Mouse (Mus musculus): ENCODE results near the gene Olfr373. TPM values are rescaled to one million over a fixed set of nuclear protein-coding genes. Genes with fewer than 3 reads are reported as not detected.
"Not testable (repeated sequence)": the region's sequence is repeated elsewhere in the genome, so short reads cannot be mapped to it uniquely, and the experiment has no call there.

Olfr373 gene
- polyA plus RNA-seq, 1 experiment from 2014 or later, result not detected

DNA sequence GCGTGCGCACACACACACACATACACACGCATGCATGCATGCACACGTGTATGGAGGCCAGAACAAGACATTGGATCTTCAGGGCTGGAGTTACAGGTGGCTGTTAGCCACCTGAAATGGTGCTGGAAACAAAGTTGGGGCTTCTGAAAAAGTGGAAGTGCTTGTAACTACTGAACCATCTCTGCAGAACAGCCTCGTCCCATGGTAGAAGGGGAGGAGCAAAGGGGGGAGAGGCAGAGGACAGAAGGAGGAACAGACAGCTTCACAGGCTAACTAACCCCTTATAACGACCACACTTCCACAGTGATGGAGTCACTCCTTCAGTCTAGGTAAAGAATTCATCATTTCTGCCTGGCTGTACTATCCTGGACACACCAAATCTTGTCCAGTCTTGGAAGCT, 27.9 kb downstream of the Olfr373 start:
- H3K4me2 ChIP-seq, result no peak overlapping the region
- H3K4me3 ChIP-seq, result no peak overlapping the region
- H3K9ac ChIP-seq, result no peak overlapping the region
- no peaks in the 10 kb centered on the region for H3K36me3 ChIP-seq
- H3K4me1 ChIP-seq (replicated peaks), result no peaks in the 10 kb centered on the region
- no peaks in the 10 kb centered on the region for H3K9me3 ChIP-seq (replicated peaks)
- no peak for ATAC-seq (ENCODE audit: insufficient number of reproducible peaks, low FRiP score)
- no peak overlapping the region for H3K27ac ChIP-seq (ENCODE audit: poor library complexity, severe bottlenecking)
- no peaks in the 10 kb centered on the region for H3K27me3 ChIP-seq (replicated peaks)
- WGBS, result 71% methylated on average over 6 of the region's 6 CpGs

DNA sequence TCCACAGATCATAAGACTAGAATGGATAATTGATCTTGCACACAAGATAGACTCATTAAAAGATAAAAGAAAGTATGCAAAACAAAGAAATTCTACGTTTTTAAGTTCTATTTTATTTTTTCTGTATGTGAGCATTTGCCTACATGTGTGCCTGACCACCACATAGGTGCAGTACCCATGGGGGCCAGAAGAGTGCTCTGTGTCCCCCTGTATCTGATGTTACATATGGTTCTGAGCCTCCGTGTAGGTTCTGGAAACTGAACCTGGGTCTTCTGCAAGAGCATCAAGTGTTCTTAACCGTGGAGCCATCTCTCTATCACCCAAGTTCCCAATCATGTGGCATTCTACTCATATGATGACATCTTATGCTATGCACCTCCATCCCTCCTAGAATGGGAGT, 29.5 kb downstream of the Olfr373 start:
- 65% methylated on average over 3 of the region's 3 CpGs for WGBS
- no peak overlapping the region for H3K9ac ChIP-seq
- no peak overlapping the region for H3K4me3 ChIP-seq
- H3K27me3 ChIP-seq (replicated peaks), result no peaks in the 10 kb centered on the region
- no peaks in the 10 kb centered on the region for H3K9me3 ChIP-seq (replicated peaks)
- H3K4me1 ChIP-seq (replicated peaks), result no peaks in the 10 kb centered on the region
- H3K27ac ChIP-seq (ENCODE audit: poor library complexity, severe bottlenecking), result no peak overlapping the region
- H3K4me2 ChIP-seq, result no peak overlapping the region
- no peak for ATAC-seq (ENCODE audit: insufficient number of reproducible peaks, low FRiP score)
- H3K36me3 ChIP-seq, result no peaks in the 10 kb centered on the region

- Histone ChIP-seq H3K9me3 (replicated peaks) (no peaks in the 10 kb centered on the region), H3K4me3 (no peak overlapping the region), H3K27me3 (replicated peaks) (no peaks in the 10 kb centered on the region), H3K27ac (ENCODE audit: poor library complexity, severe bottlenecking) (no peak overlapping the region), H3K4me2 (no peak overlapping the region), H3K36me3 (no peaks in the 10 kb centered on the region), H3K4me1 (replicated peaks) (no peaks in the 10 kb centered on the region), H3K9ac (no peak overlapping the region)
- no peak for ATAC-seq (ENCODE audit: insufficient number of reproducible peaks, low FRiP score)
- WGBS, result 82% methylated on average over 2 of the region's 2 CpGs
These were observed 32.2 kb downstream of the Olfr373 start for GRCm38 (mm10) chr8:72115202-72115601.

DNA sequence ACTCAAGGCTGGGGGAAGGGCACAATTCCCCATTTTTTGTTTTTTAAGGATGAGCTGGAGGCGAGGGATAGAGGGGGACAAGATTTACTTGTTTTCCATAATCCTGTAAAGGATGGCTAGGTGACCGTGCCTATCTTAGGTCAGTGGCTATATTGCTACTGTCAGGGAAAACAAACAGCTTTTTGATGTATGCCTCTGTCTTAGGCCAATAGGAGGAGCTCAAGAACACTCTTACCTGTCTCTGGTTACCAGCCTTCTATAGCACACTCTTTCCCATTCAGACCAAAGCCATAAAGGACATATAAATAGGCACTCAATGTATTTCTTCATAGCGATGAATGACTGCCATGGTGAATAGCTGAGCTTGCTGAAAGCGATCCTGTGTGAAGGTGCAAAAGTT, 35.6 kb downstream of the Olfr373 start:
- Histone ChIP-seq H3K36me3 (no peaks in the 10 kb centered on the region), H3K27ac (ENCODE audit: poor library complexity, severe bottlenecking) (no peak overlapping the region), H3K4me3 (no peak overlapping the region), H3K9me3 (replicated peaks) (no peaks in the 10 kb centered on the region), H3K4me1 (replicated peaks) (no peaks in the 10 kb centered on the region), H3K9ac (no peak overlapping the region), H3K27me3 (replicated peaks) (no peaks in the 10 kb centered on the region), H3K4me2 (no peak overlapping the region)
- 42% methylated on average over 4 of the region's 4 CpGs for WGBS
- no peak for ATAC-seq (ENCODE audit: insufficient number of reproducible peaks, low FRiP score)

DNA sequence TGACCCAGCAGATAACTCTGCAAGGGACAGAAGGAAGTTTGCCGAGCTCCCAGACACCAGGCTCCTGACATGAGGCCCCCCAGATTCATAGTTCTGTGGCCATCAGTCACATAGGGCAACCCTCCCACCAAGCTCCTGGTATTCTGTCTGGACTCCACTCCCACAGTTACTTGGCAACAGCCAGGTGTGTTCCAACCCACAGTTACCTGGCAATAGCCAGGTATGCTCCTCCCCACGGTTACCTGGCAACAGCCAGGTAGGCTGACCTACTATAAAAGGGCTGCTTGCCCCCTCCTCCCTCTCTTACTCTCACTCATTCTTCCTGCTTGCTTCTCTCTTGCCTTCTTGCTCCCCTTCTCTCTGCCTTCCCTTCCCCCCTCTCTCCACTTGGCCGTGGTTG, 38.5 kb downstream of the Olfr373 start:
- not testable (repeated sequence) for H3K27ac ChIP-seq (ENCODE audit: poor library complexity, severe bottlenecking); H3K9me3 ChIP-seq (replicated peaks); H3K27me3 ChIP-seq (replicated peaks); H3K4me3 ChIP-seq; H3K4me1 ChIP-seq (replicated peaks); ATAC-seq (ENCODE audit: insufficient number of reproducible peaks, low FRiP score); H3K9ac ChIP-seq; H3K4me2 ChIP-seq; H3K36me3 ChIP-seq
- WGBS, result 63% methylated on average over 3 of the region's 3 CpGs

- no peak for ATAC-seq (ENCODE audit: insufficient number of reproducible peaks, low FRiP score)
- Histone ChIP-seq H3K36me3 (no peaks in the 10 kb centered on the region), H3K27me3 (replicated peaks) (no peaks in the 10 kb centered on the region), H3K9ac (no peak overlapping the region), H3K4me2 (no peak overlapping the region), H3K4me1 (replicated peaks) (no peaks in the 10 kb centered on the region), H3K9me3 (replicated peaks) (peaks cover 6% of the 10 kb centered on the region; the same call in 1 of the 2 replicates), H3K4me3 (no peak overlapping the region), H3K27ac (ENCODE audit: poor library complexity, severe bottlenecking) (no peak overlapping the region)
- 84% methylated on average over 1 of the region's 1 CpGs for WGBS
These were observed 39.0 kb downstream of the Olfr373 start for GRCm38 (mm10) chr8:72121997-72122396.

DNA sequence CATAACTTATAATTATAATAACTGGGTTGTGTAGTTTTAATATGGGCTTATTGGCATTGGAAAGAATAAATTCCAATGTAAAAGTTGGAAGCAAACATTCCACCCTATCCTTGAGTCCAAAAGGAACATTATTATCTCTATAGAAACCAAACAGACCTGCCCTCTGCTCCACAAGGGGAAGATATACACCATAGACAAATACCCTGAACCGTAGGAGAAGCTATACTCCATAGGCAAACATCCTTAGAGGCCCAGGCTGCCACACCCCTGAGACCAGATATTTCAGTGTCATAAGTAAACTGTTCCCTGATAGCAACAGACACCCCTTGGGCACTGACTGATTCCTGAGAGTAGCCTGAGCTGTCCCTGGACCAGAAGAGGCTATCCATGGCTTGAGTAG, 44.9 kb downstream of the Olfr373 start:
- Histone ChIP-seq H3K36me3 (no peaks in the 10 kb centered on the region), H3K9ac (no peak overlapping the region), H3K4me3 (no peak overlapping the region), H3K4me2 (no peak overlapping the region), H3K9me3 (replicated peaks) (peaks cover 6% of the 10 kb centered on the region; the same call in 1 of the 2 replicates), H3K4me1 (replicated peaks) (peaks cover 2% of the 10 kb centered on the region), H3K27me3 (replicated peaks) (no peaks in the 10 kb centered on the region), H3K27ac (ENCODE audit: poor library complexity, severe bottlenecking) (no peak overlapping the region)
- no peak for ATAC-seq (ENCODE audit: insufficient number of reproducible peaks, low FRiP score)
- WGBS, result 79% methylated on average over 1 of the region's 1 CpGs

DNA sequence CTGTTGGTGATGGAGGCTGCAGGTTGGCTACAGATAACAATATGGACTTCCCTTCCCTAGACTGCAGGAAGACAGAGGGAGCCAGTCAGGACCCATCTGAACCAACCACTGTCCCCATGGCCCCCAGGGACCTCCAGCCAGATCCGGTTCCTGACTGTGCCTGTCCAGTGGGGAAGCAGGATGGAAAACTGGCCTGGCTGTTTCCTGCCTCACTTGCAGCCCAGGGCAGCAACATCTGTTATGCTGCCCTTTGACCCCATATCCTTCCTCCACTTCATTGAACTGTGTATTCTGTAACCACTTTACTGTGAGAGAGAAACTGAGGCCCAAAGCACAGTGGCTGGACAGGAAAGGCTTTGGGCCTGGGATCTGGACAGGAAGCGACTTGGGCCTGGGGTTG, 48.3 kb downstream of the Olfr373 start:
- Histone ChIP-seq H3K4me1 (replicated peaks) (peaks cover 14% of the 10 kb centered on the region), H3K9ac (no peak overlapping the region), H3K9me3 (replicated peaks) (no peaks in the 10 kb centered on the region), H3K4me2 (no peak overlapping the region), H3K36me3 (no peaks in the 10 kb centered on the region), H3K27me3 (replicated peaks) (no peaks in the 10 kb centered on the region), H3K4me3 (no peak overlapping the region), H3K27ac (ENCODE audit: poor library complexity, severe bottlenecking) (peak overlapping the region; percentile 64; the same call in 1 of the 2 replicates)
- WGBS, result 71% methylated on average over 2 of the region's 2 CpGs
- ATAC-seq (ENCODE audit: insufficient number of reproducible peaks, low FRiP score), result no peak

DNA sequence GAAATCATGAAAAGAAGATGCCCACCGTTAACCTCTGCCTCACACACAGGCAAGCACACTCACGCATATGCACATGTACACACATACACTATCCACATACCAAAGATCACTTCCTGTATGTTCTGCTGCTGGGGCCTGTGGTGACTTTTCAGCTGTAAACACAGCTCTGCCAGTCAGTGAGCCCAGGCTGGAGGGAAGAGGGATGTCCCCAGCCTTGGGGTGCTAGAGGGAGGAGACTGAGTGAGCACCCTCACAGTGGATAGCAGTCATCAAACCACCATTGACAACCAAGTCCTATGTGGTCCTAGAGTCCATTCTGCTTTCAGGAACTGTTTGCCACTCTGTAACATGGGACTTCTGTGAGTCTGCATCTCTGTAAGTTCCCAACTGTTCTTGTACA, 48.9 kb downstream of the Olfr373 start:
- no peak for ATAC-seq (ENCODE audit: insufficient number of reproducible peaks, low FRiP score)
- H3K27me3 ChIP-seq (replicated peaks), result no peaks in the 10 kb centered on the region
- H3K36me3 ChIP-seq, result no peaks in the 10 kb centered on the region
- H3K4me2 ChIP-seq, result no peak overlapping the region
- H3K4me1 ChIP-seq (replicated peaks), result peaks cover 15% of the 10 kb centered on the region
- H3K27ac ChIP-seq (ENCODE audit: poor library complexity, severe bottlenecking), result peak overlapping the region; percentile 64; the same call in 1 of the 2 replicates
- no peak overlapping the region for H3K9ac ChIP-seq
- 83% methylated on average over 2 of the region's 2 CpGs for WGBS
- H3K9me3 ChIP-seq (replicated peaks), result no peaks in the 10 kb centered on the region
- no peak overlapping the region for H3K4me3 ChIP-seq

DNA sequence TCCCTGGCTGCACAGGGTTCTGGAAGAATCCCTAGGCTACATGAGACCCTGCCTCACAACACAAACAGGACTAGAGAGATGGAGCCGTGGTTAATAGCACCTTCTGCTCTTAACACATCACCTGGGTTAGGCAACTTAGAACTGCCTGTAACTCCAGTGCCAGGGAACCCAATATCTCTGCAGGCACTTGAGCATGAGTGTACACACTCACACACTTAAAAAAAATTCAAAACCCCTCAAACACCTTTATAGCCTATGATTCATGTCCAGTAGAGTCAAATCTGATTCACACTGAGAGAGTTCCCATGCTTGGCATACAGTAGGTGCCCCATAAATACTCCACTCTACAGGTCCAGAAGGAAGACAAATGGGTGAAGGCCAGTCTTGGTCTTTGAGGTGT, 49.4 kb downstream of the Olfr373 start:
- Histone ChIP-seq H3K9me3 (replicated peaks) (no peaks in the 10 kb centered on the region), H3K36me3 (no peaks in the 10 kb centered on the region), H3K4me2 (no peak overlapping the region), H3K27me3 (replicated peaks) (no peaks in the 10 kb centered on the region), H3K9ac (no peak overlapping the region), H3K27ac (ENCODE audit: poor library complexity, severe bottlenecking) (no peak overlapping the region), H3K4me1 (replicated peaks) (peaks cover 18% of the 10 kb centered on the region), H3K4me3 (no peak overlapping the region)
- 75% methylated on average over 1 of the region's 1 CpGs for WGBS
- ATAC-seq (ENCODE audit: insufficient number of reproducible peaks, low FRiP score), result no peak

DNA sequence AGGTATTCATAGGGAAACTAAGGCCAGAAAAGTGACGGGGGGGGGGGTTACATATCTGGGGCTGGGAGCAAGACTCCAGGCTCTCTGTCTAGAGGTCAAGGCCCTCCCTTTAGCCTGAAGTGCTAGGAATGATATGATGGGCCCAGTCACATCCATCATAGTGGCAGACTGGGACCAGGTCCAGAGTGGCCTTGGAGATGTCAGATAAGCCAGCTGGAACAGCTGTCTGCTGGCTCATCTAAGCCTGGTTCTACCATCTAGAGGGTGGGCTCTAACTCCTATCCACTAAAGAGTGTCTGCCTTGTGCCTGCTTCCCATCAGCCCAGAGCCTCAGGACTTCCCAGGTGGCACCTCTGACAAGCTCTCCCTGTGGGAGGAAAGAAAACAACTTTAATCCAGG, 49.9 kb downstream of the Olfr373 start:
- Histone ChIP-seq H3K27me3 (replicated peaks) (no peaks in the 10 kb centered on the region), H3K9me3 (replicated peaks) (no peaks in the 10 kb centered on the region), H3K4me3 (no peak overlapping the region), H3K4me1 (replicated peaks) (peaks cover 23% of the 10 kb centered on the region), H3K36me3 (0 out of 2 replicates have a peak, but pooled peaks cover 2% of the 10 kb centered on the region), H3K27ac (ENCODE audit: poor library complexity, severe bottlenecking) (peak overlapping the region; percentile 45), H3K4me2 (no peak overlapping the region), H3K9ac (no peak overlapping the region)
- ATAC-seq (ENCODE audit: insufficient number of reproducible peaks, low FRiP score), result no peak
- 50% methylated on average over 1 of the region's 1 CpGs for WGBS

DNA sequence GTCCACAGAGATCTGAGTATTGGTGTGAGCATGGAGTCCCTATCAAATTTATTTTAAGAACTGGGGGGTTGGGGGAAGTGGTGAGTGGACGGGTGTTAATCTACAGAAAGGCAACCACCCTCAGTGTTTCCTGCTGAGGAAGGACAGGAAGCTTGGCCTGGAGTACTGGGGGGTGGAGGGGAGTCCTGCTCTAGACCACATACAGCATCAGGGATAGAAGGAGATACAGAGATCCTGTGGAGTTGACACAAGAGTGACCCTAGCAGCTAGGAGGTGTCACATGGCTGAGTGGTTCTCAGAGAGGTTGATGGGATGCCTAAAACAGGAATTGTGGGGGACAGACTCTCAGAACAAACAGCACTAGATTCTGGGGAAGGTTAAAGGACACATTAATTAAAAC, 50.5 kb downstream of the Olfr373 start:
- Histone ChIP-seq H3K9ac (no peak overlapping the region), H3K9me3 (replicated peaks) (no peaks in the 10 kb centered on the region), H3K27ac (ENCODE audit: poor library complexity, severe bottlenecking) (peak overlapping the region; percentile 45), H3K27me3 (replicated peaks) (no peaks in the 10 kb centered on the region), H3K4me3 (no peak overlapping the region), H3K36me3 (peaks cover 8% of the 10 kb centered on the region), H3K4me1 (replicated peaks) (peaks cover 27% of the 10 kb centered on the region), H3K4me2 (no peak overlapping the region)
- 3% methylated on average over 1 of the region's 1 CpGs for WGBS
- ATAC-seq (ENCODE audit: insufficient number of reproducible peaks, low FRiP score), result peak; percentile 20; the same call in 1 of the 2 replicates

Measured in heart, embryonic 12.5 days (tissue).